Mouse (Mus musculus) myocyte (in vitro differentiated cells): Measurements from ENCODE around the gene Syce3.

Experiments
- CEBPB ChIP-seq: IDR thresholded peaks from 2 replicates; pipeline ENCODE4 v1.6.1; 2011; ENCODE audit warnings: mild to moderate bottlenecking, moderate library complexity; ENCODE audit not compliant: poor library complexity, insufficient read depth, severe bottlenecking
- MYOG ChIP-seq, 3 experiments: IDR thresholded peaks; one replicate each; pipeline ENCODE4 v1.6.1; 2011; ENCODE audit warnings: control low read depth in 2 of 3, low read depth in 2 of 3, mild to moderate bottlenecking in 2 of 3; ENCODE audit not compliant: insufficient read length in 2 of 3, control insufficient read depth in 1 of 3, insufficient read depth in 1 of 3
- POLR2A ChIP-seq: IDR thresholded peaks from one replicate; pipeline ENCODE4 v1.6.1; 2011; ENCODE audit warnings: low read depth, mild to moderate bottlenecking, control low read depth, moderate library complexity; ENCODE audit not compliant: insufficient read length

DNA sequence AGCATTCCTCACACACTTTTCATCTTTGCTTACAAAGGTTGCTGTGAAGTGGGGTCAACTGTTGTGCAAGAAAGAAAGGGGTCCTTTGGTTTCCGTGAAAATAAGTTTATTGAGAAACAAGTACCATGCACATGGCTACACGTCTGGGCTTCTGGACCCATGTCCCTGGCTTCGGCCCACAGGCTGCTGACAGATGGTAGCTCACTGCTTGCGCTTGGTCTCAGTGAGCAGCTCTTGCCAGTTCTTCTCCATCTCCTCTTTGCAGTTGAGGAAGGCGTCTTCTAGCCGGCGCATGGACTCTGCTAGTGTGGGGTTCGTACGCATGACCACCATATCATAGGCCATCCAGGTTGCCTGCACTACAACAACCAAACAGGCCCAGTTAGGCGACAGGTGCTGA is 20.2 kb downstream of the Syce3 start:
- no peak for TF ChIP-seq POLR2A
- TF ChIP-seq MYOG (IDR thresholded peaks at IDR 0.05; ENCODE audit: control insufficient read depth in 1 of 3, insufficient read depth in 1 of 3, insufficient read length in 2 of 3, low read depth in 2 of 3): no peak
- TF ChIP-seq CEBPB: no peak
